Mouse (Mus musculus): Measurements from ENCODE around the gene Sp1.

DNA sequence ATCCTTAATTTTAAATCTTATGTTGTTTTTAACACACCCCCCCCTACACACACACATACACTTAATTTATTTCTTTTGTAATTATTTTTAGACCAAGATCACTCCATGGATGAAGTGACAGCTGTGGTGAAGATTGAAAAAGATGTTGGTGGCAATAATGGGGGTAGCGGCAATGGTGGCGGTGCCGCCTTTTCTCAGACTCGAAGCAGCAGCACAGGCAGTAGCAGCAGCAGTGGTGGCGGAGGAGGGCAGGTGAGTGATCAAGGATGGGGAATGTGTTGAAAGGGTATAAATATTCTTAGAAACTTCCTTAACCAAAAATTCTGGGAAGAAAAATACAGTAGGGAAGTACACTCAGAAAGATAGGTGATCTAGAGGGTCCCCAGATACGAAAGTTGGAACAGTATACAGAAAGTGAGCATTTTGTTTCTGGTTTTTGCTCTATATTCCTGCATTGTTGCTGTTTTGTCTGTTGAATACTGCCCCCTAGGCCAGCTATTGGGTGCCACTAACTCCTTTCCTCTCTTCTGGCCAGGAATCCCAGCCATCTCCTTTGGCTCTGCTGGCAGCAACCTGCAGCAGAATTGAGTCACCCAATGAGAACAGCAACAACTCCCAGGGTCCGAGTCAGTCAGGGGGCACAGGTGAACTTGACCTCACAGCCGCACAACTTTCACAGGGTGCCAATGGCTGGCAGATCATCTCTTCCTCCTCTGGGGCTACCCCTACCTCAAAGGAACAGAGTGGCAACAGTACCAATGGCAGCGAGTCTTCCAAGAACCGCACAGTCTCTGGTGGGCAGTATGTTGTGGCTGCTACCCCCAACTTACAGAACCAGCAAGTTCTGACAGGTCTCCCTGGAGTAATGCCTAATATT is 2.0 kb downstream of the Sp1 start:
- TF ChIP-seq GATA1 (IDR thresholded peaks at IDR 0.05; ENCODE audit: borderline replicate concordance, low read length), result no peak
- TF ChIP-seq FLI1 (IDR thresholded peaks at IDR 0.05; ENCODE audit: low read length), result no peak
